Mouse (Mus musculus) liver, adult 2 months (tissue): ENCODE data around the gene Zfp213.

Experiments used
- CTCF ChIP-seq: fragments of 200-500 bp; IDR thresholded peaks from 2 replicates; pipeline ENCODE4 v1.5.1; 2011; ENCODE audit warnings: low read depth, low read length, control low read depth
- POLR2A ChIP-seq: fragments of 200-500 bp; IDR thresholded peaks from 2 replicates; pipeline ENCODE4 v1.6.1; 2011; ENCODE audit warnings: low read length, control low read depth; ENCODE audit not compliant: insufficient read depth; ENCODE audit errors: extremely low read depth

DNA sequence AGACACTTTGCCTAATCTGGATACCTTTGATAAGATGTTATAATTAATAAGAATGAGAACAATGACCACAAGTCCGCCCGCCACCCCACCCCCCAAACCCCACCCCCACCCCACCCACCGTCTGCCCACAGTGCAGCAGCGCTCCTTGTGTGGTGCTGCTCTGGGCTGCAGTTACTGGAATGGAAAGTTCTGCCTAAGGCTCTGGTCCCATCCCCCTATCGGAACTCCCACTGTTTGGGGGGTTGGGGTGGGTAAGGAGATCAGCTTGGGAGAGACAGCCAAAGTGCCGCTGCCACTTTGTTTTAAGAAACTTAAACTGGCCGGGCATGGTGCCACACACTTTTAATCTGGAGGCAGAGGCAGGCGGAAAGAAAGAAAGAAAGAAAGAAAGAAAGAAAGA, 39.0 kb upstream of the Zfp213 start:
- TF ChIP-seq CTCF (no peak), POLR2A (no peak)
